Mouse (Mus musculus) lung, postnatal 0 days (tissue): ENCODE data around the gene Plekha1.

Experiments
- CTCF ChIP-seq: IDR thresholded peaks from 2 replicates; pipeline ENCODE4 v1.5.1; 2016; ENCODE audit warnings: antibody characterized with exemption, mild to moderate bottlenecking
- EP300 ChIP-seq: IDR thresholded peaks from 2 replicates; pipeline ENCODE4 v1.6.1; 2016; ENCODE audit warnings: antibody characterized with exemption, mild to moderate bottlenecking, control low read depth

DNA sequence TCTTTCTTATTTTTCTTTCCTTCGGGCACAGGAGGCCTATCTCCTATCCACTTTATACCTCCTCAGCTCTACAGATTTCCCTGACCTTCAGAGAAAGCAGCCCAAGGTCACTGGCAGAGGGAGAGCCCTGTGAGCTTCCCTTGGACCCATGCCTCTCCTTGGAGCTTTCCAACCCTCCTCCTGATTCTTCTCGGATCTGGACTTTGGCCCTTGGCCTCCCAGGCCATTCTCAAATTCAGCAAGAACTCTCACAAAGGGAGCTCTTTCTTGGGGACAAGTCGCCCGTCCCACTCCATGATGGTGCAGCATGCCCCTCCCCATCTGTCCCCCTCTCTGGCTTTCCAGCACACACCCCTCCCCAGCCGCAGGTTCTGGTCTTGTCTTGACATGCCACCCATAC lies 85.4 kb downstream of the Plekha1 start:
- TF ChIP-seq EP300 (no peak), CTCF (no peak)
